Mouse (Mus musculus) CD4-positive helper T cell, adult 2 months (primary cell): ENCODE measurements around the gene Ero1l.

Experiments
- DNase-seq: peaks from one replicate; pipeline ENCODE4 v3.0.0-alpha.2; 2012; ENCODE audit warnings: low read depth, missing footprints, low spot score

The Ero1l gene

DNA sequence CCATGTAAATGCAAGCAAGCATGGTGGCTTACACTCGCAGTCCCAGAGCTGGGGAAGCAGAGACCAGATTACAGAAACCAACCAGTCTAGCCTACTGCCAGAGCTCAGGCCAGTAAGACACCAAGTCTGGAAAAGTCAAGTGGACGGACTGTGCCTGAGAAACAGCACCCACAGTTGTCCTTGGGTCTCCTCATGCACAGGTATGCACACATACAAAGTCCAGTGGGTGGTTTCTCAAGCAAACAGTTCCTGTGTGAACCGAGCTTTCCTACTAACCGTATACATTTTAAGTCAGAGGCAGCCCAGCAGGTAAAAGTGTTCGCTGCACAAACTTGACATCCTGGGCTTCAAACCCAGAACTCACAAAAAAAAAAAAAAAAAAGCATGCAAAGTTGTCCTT is 12.7 kb downstream of the Ero1l start:
- DNase-seq = no peak

DNA sequence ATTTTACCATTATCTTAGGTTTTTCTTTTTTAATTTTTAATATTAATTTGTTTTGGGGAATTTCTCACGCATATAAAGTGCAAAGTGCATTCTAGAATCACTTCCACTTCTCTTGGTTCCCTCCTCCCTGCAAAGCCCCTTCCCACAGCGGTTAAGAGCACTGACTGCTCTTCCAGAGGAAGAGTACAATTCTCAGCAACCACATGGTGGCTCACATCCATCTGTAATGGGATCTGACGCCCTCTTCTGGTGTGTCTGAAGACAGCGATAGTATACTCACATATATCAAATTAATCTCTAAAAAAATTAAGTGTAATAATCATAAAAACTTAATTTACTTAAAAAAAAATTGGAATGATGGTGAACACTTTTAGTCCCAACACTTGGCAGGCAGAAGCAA is 14.2 kb downstream of the Ero1l start:
- DNase-seq = no peak

DNA sequence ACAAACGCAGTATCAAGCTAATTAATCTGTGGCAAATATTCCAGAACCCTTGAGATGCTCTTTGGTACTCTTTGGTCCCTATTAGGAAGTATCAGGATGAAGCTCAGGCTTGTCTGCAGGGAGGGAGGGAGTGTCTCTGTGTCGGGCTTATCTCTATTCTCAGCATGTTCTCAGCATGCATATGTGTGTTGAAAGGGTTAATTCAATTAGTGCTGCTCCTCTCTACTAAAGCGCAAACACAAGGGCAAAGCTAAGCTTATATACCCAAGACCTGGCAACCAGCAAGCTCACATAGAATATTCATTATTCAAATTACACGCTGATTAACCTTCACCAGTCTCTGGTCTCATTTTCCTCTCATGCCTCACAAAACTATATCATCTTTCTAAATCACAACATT is 14.6 kb downstream of the Ero1l start:
- DNase-seq = no peak

DNA sequence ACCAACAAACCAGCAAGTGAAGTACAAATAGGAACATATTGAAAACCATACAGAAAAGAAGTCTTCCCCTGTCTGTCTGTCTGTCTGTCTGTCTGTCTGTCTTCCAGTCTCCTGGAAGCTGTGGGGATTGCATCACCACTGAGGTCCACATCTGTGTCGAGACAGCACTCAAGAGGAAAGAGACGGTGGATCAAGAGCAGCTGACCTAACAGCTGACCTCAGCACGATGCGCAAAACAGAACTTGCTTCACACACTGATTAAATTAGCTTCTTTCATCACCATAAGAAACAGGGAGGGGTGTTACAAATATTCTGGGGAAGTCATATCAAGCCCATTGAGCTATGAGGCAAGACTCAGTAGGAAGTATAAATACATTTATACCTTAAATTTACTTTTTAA is 27.0 kb downstream of the Ero1l start:
- no peak for DNase-seq

DNA sequence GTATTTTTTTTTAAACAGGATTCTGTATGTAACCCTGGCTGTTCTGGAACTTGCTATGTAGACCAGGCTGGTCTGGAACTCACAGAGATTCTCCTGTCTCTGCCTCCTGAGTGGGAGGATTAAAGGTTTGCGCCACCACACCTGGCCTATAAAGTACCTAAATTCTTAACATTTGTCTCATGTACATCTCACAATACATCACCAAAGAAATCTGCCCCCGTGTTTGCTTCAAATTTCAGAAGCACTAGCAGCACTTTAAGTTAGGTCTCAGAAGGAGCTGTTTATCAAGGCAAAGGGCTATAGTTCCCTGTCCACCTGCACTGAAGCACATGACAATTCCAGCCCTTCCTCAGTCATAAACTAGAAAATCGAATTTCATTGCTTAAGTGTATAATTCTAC is 36.5 kb downstream of the Ero1l start:
- DNase-seq = no peak

DNA sequence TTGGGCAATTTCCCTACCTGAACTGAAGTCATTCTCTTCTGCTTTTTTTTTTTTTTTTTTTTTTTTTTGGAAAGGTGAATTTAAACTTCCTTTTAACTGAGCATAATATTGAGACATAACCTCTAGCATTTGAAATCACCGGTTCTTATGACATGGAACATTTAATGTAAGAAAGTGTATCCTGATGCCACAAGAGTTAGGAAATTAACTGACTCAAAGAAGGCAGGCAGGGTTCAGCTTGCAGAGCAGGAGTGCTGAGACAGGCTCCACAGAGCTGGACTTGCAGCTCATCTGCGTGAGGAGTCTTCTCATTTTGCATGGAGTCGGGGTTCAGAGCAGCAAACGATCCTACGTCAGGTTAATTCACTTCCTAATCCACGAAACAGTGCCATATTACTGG is 42.8 kb downstream of the Ero1l start:
- no peak for DNase-seq

DNA sequence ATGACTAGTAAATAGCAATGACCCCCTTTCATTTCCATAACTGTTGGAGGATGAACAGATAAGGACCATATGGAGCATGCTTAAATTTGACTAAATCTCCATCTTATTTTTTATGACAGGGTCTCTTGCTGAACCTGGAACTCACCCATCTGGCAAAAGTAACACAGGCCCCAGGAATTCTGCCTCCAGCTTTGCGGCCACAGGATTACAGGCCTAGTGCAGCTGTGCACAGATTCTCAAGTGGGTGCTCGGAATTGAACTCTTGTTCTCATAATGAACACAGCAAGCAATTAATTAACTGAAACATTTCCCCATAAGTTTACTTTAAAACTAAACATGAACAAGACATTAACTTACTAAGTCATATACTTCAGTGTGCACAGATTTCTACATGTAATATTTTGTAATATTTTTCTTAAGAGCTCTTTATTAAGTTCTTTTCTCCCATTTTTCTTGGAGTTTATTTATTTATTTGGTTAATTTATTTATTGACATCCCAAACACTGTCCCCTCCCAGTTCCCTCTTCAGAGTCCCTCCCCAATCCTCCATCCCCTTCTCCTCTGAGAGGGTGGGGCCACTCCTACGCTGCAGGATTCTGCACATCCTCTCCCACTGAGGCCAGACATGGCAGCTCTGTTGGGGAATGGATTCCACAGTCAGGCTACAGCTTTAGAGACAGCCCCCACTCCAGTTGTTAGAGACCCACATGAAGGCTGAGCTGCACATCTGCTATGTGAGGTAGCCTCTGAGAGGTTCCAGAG is 54.6 kb downstream of the Ero1l start:
- no peak for DNase-seq

DNA sequence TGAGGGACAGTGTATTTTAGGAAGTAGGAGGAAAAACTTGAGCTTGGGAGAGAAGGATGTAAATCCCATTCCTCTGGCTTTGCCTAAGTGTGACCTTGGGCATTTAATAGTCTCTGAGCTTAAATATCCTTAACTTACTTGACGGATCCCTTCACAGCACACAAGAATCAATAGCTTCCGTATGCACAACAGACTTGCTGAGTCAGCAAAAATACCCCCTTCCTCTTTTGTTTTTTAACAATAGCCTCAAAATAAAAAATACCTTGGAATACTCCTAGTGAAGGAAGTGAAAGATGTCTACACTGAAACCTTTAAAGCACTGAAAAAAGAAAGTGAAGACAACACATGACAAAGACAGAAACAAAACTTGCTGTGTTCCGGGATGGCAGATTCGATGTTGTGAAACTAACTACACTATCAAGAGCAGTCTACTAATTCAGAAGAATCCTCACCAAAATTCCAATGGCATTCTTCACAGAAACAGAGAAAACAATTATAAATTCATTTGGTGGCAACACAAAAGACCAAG is 67.0 kb downstream of the Ero1l start:
- no peak for DNase-seq

DNA sequence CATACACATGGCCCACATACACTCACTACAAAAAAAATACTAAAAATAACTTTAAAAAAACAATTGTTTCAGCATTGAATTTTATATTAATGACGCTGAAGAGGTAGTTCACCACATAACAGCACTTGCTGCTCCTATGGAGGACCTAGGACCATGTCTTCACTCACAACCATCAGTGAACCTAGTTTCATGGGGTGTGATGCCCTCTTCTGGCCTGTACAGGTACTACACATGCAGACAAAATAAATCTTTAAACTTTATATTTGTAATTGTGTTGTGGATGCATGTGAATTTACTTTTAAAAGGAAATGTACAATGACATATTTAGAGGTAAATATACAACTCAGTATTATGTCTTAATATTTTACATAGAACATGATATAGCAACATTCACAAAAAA is 77.0 kb downstream of the Ero1l start:
- DNase-seq = no peak

DNA sequence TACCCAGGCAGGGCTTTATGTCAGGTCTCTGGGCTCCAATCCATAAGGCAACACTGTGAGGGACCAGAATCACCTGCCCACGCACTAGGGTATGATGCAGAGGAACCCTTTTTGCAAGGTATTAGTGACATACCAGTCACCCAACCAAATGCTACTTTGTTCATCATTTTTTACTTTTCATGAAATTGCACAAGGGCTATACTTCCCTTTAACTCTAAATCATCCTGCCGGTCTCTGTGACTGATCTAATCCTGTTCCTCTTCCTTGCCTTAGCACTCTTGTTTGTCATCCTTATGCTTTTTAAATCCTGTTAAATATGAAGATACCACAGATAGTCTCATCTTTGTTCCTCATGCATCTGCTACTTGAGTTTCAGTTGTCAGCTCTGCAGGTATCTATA is 79.5 kb downstream of the Ero1l start:
- DNase-seq = no peak
